9 mouse cellular contexts compared by ENCODE assay signal in genomic region chr9:63091971-63092528, GRCm38 (mm10). TPM values are rescaled to one million over a fixed set of nuclear protein-coding genes. Genes with fewer than 3 reads are reported as not detected.
DNase-seq lines count a peak whose midpoint lies in the region; ATAC-seq lines count a peak whose summit lies in the region.
"Had no signal": no experiment of that assay in that cellular context is flagged by ENCODE, and none has a peak within 500 bp of the region (broad histone marks: within the 10 kb centered on the region; RNA-seq: fewer than 3 reads in every experiment).

No protein-coding gene starts in this region.

- ATAC-seq in intestine, embryonic 15.5 days, result peak; percentile 89

- no peaks in the 10 kb centered on the region for H3K79me2 ChIP-seq in macrophage (ENCODE audit: inconsistent target)

- no peaks in the 10 kb centered on the region for H3K9me3 ChIP-seq in intestine, embryonic 15.5 days

- WGBS in intestine, embryonic 15.5 days, result 1% methylated on average over 13 of the region's 13 CpGs
- WGBS in macrophage (ENCODE audit: missing documents), result 3% methylated on average over 13 of the region's 13 CpGs

- intact Hi-C loops in left cerebral cortex, postnatal 10 days (cut with DNase I), result no loop called here

- no peaks in the 10 kb centered on the region for H3K36me3 ChIP-seq in intestine, embryonic 15.5 days
- H3K36me3 ChIP-seq in macrophage (ENCODE audit: inconsistent target), result no peaks in the 10 kb centered on the region

- H3K4me3 ChIP-seq in intestine, embryonic 15.5 days (replicated peaks), result peak overlapping the region; percentile 31
- peak overlapping the region; percentile 40 for H3K4me3 ChIP-seq in macrophage (ENCODE audit: inconsistent target)

- peak overlapping the region; percentile 69 for H3K4me2 ChIP-seq in intestine, embryonic 15.5 days (replicated peaks)

- peaks cover 11% of the 10 kb centered on the region for H3K4me1 ChIP-seq in intestine, embryonic 15.5 days (replicated peaks)

- DNase-seq in adrenal gland, postnatal 10 days, result peak; percentile 67
- peak; percentile 85 for DNase-seq in embryo, embryonic 9.5 days (ENCODE audit: extremely low spot score)
- DNase-seq in gastrocnemius, postnatal 4 days (ENCODE audit: low spot score in 2 of 2), result peak; percentile 59 to 82
- DNase-seq in left cerebral cortex, postnatal 10 days (ENCODE audit: extremely low spot score in 1 of 2, low spot score in 2 of 2), result peak; percentile 89 to 91
- DNase-seq in right cerebral cortex, postnatal 10 days (ENCODE audit: low spot score in 2 of 2), result peak; percentile 94
- no peak for DNase-seq in c-Kit-positive CD71-positive TER-119-positive erythroid progenitor cells, embryonic 14.5 days (ENCODE audit: low spot score)

- H3K9ac ChIP-seq in intestine, embryonic 15.5 days, result peak overlapping the region; percentile 28

- H3K27me3 ChIP-seq in intestine, embryonic 15.5 days (replicated peaks), result no peaks in the 10 kb centered on the region

- H3K27ac ChIP-seq in intestine, embryonic 15.5 days, result peak overlapping the region; percentile 87
- H3K27ac ChIP-seq in macrophage, result peak overlapping the region; percentile 59

RNA-seq across cellular contexts. Expression of gene Skor1, which starts 56.7 kb away (rescaled TPM):
- total RNA-seq in adrenal gland, postnatal 10 days (2021), result under 1 TPM; 0.09 to 0.18 TPM
- total RNA-seq in gastrocnemius, postnatal 4 days (2021), result under 1 TPM; 0.13 to 0.15 TPM
- polyA plus RNA-seq in intestine, embryonic 15.5 days (2015; fragmentation: Nextera tagmentation; extraction: Ambion mirVana), result not detected in 2 replicates
- total RNA-seq in left cerebral cortex, postnatal 10 days (2021), result under 1 TPM; 0.18 to 0.39 TPM
- under 1 TPM in 1 of 26 experiments, not detected in 25; 0.17 TPM for total RNA-seq in macrophage (2018; cell fraction: chromatin; rRNA removed)
- total RNA-seq in macrophage (2018; cell fraction: cytosol; rRNA removed), result under 1 TPM in 1 of 26 experiments, not detected in 25; 0.05 TPM
- under 1 TPM in 2 of 26 experiments, not detected in 24; 0.10 to 0.24 TPM for total RNA-seq in macrophage (2018; cell fraction: nucleus; rRNA removed)
- 0.04 TPM in 1 of 3 replicates, not detected in the others for polyA plus RNA-seq in macrophage (2018)
- total RNA-seq: hematopoietic stem cell, adult 5-6 weeks had no signal
